Mouse (Mus musculus) thymus, postnatal 0 days (tissue): ENCODE results near the gene Ampd2. TPM values are rescaled to one million over a fixed set of nuclear protein-coding genes. Genes with fewer than 3 reads are reported as not detected.

Experiments used
- DNase-seq: peaks from one replicate; pipeline ENCODE4 v3.0.0-alpha.2; 2015; ENCODE audit warnings: low spot score
- polyA plus RNA-seq: library from polyadenylated mRNA; unstranded; fragments of >200 nt; fragmentation: Nextera tagmentation; extraction: Ambion mirVana; gene quantifications from 2 replicates; pipeline ENCODE4 v1.2.1, GENCODE M21; 2015

The Ampd2 gene
- polyA plus RNA-seq, 1 experiment from 2014 or later = 31.4 TPM

DNA sequence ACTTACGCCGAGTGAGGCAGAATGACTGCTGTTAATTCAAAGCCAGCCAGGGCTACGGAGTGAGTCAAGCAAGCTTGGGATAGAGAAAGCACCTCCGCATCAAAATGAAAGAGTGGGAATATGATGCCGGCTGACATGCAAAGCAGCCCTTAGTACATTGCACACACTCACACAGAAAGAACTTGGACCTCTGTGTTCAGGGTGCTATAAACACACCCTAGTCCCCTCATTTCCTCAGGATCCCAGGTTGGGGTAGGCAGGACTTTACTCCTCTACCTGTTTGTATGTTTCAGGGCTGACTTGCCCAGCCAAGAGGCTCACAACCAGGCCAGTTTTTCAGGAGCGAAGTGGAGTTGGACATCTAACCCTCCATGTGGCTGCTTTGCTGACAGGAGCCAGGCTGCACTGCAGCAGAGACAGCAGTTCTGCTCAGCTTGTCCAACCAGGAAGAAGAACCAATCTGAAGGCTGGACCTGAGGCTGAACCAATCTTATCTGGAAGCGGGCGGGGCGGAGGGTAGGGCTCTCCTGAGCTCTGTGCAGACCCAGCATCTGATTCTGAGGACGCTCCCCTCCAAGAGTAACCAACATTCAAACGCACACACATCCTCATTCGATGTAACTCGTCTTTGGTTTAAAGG is 17.1 kb downstream of the Ampd2 start:
- no peak for DNase-seq

DNA sequence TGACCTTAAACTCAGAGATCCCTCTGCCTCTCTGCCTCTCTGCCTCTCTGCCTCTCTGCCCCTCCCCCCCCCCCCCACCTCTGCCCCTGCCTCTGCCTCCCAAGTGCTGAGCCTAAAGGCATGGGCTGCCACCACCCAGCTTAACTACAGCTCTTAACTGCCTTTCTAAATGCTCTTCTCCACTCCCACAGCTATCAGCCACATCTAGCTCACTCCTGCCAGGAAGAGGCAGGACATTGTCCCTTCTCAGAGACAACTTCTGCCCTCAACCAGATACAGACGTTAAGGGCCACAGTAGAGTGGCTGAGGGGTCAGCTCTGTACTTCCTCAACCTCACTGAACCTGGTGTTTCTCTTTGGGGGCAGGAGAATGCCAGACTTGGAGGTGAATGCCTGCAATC is 17.6 kb downstream of the Ampd2 start:
- DNase-seq = no peak

DNA sequence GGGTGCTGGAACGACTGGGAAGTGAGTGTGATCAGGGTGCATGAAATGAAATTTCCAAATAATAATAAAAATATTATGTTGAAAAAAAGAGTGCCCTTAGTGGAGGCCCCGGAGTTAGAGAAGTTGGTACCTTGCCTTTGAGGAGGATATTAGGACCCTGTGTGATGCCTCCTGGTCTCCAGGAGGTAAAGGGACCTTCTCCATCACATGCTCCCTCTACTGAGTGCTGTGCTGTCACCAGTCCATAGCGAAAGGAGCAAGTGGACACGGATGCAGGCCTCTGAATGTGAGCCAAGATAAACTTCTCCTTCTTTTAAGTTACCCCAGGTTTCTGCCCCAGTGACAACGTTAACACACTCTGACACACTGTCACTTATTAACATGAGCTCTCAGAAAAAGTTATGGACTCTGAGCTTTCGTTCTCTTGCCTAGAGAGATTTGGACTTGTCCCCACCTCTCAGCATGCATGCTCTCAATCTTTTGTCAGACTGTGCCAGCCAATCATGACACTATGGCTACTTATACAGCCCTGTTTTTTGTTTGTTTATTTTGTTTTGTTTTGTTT is 19.0 kb downstream of the Ampd2 start:
- no peak for DNase-seq

DNA sequence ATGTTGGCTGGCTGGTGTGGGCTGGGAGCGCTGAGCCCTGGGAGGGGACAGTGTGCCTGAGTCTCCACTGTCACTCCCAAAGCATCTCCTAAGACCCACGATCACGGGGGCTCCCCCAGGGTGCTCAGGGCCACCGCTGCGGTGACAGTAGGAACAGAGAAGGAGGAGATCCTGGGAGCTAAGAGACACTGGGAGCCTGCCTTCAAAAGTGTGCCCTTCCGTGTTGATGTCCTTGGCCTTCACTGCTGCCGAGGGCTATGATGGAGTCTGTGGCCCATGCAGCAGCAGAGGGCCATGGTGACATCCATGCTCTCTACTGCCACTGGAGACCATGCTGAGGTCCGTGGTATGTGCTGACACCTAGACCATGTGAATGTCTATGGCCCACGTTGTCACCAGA is 20.9 kb downstream of the Ampd2 start:
- no peak for DNase-seq

DNA sequence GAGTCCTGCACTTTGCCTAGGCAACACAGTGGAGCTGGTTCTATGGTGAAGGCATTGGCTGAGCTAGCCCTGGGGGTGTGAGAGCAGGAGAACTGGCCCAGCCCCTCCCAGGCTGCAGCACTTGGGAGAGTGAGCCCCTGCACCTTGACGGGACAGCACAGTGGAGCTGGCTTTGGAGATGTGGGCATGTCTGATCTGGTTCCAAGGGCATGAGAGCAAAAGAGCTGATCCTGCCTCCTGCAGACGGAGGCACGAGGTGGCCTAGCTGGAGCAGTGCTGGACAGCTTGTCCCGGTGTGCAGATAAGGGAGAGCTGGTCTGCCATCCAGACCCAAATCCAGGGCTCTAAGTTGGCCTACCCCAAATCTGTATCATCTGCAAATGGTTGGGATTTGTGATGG is 21.8 kb downstream of the Ampd2 start:
- no peak for DNase-seq

DNA sequence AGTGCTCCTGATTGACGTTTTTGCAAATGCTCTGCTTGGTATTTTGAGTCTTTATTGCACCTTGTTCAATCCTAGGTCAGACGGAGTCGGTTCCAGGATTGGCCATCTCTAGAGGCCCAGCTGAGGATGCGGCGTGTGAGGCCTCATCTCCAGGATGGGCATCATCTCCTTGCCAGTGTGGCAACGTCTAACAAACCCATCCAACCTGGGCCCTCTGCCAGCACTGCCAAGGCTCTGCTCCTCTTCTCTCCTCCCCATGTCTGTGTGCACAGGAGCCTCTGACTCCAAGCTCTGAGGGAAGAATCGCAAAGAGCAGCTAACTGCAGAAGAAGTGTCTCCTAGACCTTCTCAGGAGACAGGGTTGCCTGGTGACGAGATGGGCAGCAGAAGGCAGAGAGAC is 23.8 kb downstream of the Ampd2 start:
- DNase-seq = no peak

DNA sequence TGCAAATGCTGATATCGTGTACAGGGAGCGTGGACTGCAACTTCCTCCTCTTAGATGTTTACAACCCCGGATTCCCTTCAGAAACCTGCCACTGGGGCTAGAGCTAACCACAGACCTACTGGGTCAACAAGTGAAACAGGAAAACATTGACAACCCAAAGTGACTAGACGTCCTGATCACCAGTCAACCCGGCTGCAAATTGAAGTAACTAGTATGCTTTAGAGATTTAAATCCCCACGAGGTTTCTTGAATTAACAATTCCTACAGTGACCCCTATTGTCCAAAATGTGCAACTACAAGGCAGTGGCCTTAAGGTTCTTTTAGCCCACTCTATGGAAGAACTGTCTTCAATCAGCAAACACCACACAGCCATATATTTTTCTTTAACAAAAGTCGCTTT is 25.0 kb downstream of the Ampd2 start:
- peak; percentile 78 for DNase-seq

DNA sequence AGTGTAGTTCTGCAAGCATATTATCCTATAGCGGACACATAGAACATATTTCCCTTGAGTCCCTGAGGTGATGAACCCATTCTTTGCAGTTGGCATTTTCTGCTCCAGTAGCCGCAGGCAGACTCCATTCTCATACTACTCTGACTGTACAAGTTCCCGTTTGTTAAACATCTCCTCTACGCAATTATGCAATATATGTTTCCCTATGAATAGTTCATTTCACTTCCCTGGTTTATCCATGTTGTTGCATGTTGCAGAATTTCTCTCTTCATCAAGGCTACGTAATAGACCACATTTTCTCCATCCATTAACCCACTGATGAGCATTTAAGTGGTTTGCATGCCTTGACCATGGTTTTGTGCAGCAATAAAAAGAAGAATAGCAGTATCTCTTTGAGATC is 36.0 kb downstream of the Ampd2 start:
- DNase-seq = no peak

DNA sequence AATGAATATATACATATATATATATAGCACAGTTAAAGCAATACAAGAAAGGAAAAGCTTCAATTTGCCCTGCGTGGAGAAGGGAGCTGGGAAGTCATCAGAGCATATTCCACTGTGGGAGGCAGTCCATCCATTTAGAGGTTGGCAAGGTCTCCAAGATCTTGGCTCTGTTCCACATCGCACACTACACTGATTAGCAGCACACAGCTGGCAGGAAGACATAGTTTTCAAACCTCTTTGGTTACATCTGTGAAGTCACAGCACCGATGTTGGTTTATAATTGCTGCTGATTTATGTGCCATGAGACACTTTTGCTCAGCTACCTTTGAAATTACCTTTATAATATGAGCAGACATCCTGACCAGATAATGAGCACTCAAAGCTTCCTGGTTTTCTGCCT is 38.1 kb downstream of the Ampd2 start:
- no peak for DNase-seq

DNA sequence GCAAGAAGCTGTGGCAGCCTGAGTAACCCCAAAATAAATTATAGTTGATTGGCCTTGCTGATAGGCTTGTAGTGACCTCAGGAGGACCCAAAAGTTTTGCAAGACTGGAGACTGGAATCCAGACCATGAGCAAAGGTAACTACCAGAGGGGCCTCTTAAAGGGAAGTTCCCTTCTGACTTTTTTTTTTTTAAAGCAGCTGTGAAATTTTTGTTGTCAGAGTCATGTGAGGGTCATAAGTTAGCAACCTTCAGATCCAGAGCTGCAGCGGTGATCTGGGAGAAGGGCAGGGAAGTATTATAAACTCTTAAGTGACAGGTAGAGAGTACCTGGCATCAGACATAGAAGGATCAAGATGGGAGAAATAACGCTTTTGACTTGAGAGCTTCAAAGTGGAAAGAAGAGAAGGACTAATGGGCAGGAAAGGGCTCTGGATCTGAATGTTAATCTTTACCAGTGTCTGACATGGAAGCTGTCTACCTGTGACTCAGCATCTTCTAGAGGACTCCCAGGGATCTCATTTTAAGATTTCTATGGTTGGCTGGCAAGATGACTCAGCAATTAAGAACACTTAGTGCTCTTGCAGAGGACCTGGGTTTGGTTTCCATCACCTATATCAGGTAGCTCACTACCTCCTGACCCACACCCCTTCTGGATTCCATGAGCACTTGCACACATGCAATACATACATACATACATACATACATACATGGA is 39.4 kb downstream of the Ampd2 start:
- no peak for DNase-seq

DNA sequence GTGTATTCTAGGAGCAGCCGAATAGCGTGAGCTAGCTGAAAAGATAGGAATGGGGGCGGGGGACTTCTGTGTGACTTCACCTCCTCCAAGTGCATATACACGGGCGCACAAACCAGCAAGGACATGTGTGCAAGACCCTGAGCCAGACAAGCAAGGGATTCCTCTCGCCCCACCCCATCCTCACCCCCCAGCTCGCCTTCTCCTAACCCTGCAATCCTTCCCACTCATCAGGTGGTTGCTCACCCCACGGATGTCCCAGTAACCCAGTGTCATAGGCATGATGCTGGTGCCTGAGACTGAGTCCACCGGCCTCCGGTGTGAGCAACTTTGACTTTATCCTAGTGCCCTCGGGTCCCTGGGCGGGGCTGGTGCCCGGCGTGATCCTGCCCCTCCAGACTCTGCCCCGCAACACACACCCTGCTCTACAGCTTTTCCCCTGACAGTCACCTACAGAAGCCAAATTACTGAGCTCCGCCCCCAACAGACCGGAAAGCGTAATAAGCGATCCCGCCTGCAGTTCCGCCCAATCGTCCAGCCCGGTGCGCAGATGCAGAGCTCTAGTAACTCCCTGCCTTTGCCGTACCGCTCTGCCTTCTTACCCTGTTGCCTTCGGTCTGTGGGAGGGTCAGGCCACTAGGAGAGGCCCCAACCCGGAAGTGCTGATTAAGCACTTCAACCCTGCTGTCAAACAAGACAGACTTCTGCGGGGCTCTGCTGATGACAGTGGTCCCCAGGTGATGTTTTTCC is 41.9 kb downstream of the Ampd2 start, which contains the start of gene Gstm4:
TSS of gene Gstm4 (minus strand) at position 501 of the 747 bp plus-strand sequence.
- peak; percentile 87 for DNase-seq

DNA sequence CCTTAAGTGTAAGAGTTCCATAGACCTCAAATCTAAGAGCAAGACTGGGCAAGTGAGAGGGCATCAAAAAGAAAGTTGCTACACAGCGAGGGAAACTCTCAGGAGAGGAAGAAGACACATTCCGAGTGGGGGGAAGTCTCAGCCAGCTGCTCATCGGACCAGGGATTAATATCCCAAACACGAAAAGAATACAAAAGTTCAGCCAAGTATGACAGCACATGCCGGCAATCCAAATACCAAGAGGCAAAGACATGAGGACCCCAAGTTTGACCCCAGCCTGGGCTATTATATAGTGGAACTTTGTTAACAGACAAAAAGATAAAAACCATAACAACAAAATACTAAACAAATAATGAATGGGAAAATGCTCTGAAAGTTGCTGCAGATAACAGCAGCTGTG is 53.3 kb downstream of the Ampd2 start:
- no peak for DNase-seq

DNA sequence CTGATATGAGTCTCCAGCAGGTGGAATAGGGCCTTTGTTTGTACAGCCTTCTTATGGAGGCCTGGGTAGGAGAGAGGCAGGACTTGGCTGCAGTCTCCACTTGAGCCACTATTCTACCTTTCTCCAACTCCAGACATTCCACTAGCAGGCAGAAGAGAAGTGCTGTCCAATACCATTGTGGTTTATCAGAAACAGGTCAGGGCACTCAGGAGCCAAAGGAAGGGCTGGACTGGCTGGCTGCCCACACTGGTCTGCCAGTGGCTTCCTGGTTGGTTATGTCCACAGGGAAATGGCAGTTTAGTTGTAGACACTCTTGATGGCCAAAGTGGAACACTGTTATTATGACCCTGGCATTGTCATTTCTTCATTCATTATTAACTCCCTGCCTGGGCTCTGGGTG is 54.3 kb downstream of the Ampd2 start:
- no peak for DNase-seq

DNA sequence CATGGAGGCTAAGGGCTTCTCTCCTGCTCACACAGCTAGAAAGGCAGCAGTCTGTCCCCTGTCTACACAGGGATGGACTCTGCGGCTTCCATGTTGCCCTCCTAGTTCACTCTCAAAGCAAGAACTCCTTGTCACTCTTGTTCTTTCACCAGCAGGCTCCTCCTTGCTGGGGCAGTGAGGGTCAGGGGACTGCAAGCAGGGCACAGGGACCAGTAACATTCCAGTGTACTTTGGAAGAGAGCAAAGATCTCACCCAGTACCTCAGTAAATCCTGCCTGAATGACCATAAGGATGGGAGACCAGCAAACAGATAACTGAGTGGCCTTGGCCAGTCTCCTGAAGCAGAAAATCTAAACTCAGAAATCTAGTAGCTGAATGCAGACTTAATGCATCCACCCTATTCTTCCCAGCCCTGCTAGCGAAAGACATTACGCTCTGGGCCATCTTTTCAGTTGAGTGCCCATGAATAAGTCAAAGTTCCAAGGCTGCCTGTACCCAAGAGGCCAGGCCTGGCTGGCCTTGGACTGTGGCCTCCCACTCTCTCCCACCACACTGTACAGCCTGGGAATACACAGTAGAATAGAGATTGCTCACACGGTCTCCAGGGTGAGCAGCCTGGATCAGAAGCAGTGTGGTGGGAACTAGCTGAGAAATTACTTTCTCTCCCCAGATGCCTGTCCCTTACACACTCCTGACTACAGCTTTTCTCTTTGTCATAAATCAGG is 57.6 kb downstream of the Ampd2 start:
- no peak for DNase-seq

DNA sequence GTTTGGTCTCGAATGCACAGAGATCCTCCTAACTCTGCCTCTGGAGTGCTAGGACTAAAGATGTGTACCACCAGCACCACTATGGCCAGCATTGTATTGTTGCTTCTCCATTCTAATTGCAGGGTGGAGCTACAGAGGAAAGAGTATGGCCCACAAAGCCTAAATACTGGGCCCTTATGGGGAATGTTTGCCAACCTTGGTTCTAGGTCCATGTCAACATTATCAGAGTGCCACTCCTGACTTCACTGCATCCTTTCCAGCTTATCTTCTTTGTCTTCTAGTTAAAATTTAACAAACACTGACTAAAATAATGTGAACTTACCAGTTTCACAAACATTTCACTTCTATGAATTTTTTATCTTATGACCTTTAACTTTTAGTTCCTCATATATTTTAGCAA is 59.9 kb downstream of the Ampd2 start:
- no peak for DNase-seq

DNA sequence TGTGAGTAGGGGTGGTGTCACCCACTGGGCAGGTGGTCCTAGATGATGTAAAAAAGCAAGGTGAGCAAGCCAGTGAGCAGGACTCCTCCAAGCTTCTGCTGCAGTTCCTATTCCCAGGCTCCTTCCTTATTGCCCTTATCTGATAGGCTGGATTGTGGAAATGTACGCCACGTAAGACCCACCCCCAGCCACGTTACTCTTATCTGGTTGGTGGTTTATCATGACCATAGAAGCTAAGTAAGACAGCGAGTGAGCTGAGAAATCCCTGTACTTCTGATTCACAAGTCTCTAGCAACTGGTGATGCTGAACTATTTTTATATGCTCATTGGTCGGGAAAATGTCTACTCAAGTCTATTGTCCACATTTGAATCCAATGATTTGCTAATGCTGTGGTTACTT is 60.4 kb downstream of the Ampd2 start:
- DNase-seq = no peak

DNA sequence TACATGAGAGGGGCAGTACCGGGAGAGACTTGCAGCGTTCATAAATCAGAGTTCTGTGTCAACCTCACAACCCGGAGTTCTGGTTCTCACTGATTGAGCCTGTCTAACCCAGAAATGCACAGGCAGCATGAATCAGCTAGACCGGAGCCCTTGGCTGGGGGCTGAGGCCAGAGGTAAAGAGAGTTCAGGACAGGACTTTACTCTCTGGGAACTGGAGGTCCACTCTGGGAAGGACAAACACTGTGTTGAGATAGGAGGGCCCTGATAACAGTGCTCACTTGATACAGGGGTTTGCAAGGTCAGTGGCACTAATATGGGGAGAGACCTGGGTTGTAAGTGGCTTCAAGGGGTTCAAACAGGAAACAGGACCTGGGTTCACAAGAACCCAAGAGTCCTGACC is 61.1 kb downstream of the Ampd2 start:
- DNase-seq = no peak
